Mouse (Mus musculus) MN1 (cell line): ENCODE results near the gene Olfr135.

Source experiments
- DNase-seq: peaks from one replicate; pipeline ENCODE4 v3.0.0-alpha.2; 2016; ENCODE audit warnings: low spot score

Olfr135 gene

GRCm38 (mm10) chr17:38204035-38204434 lies at the start of gene Olfr135:
Gene Olfr135, plus strand, starts transcription at chr17:38204335.
- no peak for DNase-seq

- no peak for DNase-seq
Observed at GRCm38 (mm10) chr17:38171088-38171487, 33.0 kb upstream of the Olfr135 start, which contains the start of gene Olfr134. Gene Olfr134, plus strand, starts transcription at chr17:38171388.
